Mouse (Mus musculus) stomach, embryonic 16.5 days (tissue): ENCODE measurements around the gene Oxld1. TPM values are rescaled to one million over a fixed set of nuclear protein-coding genes. Genes with fewer than 3 reads are reported as not detected.

Source experiments
- ATAC-seq: fragments of 200-750 bp; cut with Nextera tagmentation; 2 replicates; pipeline ENCODE4 v1.8.0; 2017; ENCODE audit warnings: moderate number of reproducible peaks, moderate TSS enrichment; ENCODE audit not compliant: insufficient read depth, low FRiP score
- H3K27ac ChIP-seq: fragments of 300-500 bp; sonication (generic); 2 replicates; pipeline ENCODE4 v1.5.1; 2014; ENCODE audit warnings: low read length
- H3K27me3 ChIP-seq: fragments of 300-500 bp; sonication (generic); 2 replicates; pipeline ENCODE4 v1.6.1; 2014; ENCODE audit warnings: low read length, control low read depth, mixed read lengths; ENCODE audit not compliant: control insufficient read depth, insufficient read depth
- H3K36me3 ChIP-seq: fragments of 300-500 bp; sonication (generic); 2 replicates; pipeline ENCODE4 v1.6.1; 2014; ENCODE audit warnings: low read length; ENCODE audit not compliant: control insufficient read depth, insufficient read depth
- H3K4me1 ChIP-seq: fragments of 300-500 bp; sonication (generic); 2 replicates; pipeline ENCODE4 v1.6.1; 2014; ENCODE audit warnings: low read length, control low read depth, mixed read lengths; ENCODE audit not compliant: control insufficient read depth, insufficient read depth
- H3K4me2 ChIP-seq: fragments of 300-500 bp; sonication (generic); 2 replicates; pipeline ENCODE4 v1.6.1; 2014; ENCODE audit warnings: low read depth, low read length, mixed read lengths
- H3K4me3 ChIP-seq: fragments of 300-500 bp; sonication (generic); replicated peaks from 2 replicates; pipeline ENCODE4 v1.5.1; 2014; ENCODE audit warnings: mild to moderate bottlenecking, low read length
- H3K9ac ChIP-seq: fragments of 300-500 bp; sonication (generic); 2 replicates; pipeline ENCODE4 v1.6.1; 2014; ENCODE audit warnings: low read length
- H3K9me3 ChIP-seq: fragments of 300-500 bp; sonication (generic); replicated peaks from 2 replicates; pipeline ENCODE4 v1.6.1; 2016; ENCODE audit warnings: low read length, control low read depth; ENCODE audit not compliant: control insufficient read depth
- WGBS: fragments of 180-500 bp; shearing (Covaris S2); extraction: QIAGEN DNeasy Blood & Tissue Kit; methylation state at CpG from one replicate; pipeline ENCODE4 v1.1.7; 2014; 5-methylcytosine and 5-hydroxymethylcytosine counted together
- polyA plus RNA-seq: library from polyadenylated mRNA; unstranded; fragments of >200 nt; fragmentation: Nextera tagmentation; extraction: Ambion mirVana; gene quantifications from 2 replicates; pipeline ENCODE4 v1.2.1, GENCODE M21; 2015

The Oxld1 gene
- polyA plus RNA-seq, 1 experiment from 2014 or later = 14.0 TPM

GRCm38 (mm10) chr11:120497436-120497835 is 39.6 kb upstream of the Oxld1 start:
- ATAC-seq = no peak
- WGBS = 92% methylated on average over 3 of the region's 3 CpGs
- Histone ChIP-seq H3K4me2 (no peak overlapping the region), H3K27me3 (no peaks in the 10 kb centered on the region), H3K4me1 (peaks cover 22% of the 10 kb centered on the region), H3K9ac (no peak overlapping the region), H3K27ac (no peak overlapping the region), H3K9me3 (no peaks in the 10 kb centered on the region), H3K4me3 (no peak overlapping the region), H3K36me3 (peaks cover 9% of the 10 kb centered on the region)

DNA sequence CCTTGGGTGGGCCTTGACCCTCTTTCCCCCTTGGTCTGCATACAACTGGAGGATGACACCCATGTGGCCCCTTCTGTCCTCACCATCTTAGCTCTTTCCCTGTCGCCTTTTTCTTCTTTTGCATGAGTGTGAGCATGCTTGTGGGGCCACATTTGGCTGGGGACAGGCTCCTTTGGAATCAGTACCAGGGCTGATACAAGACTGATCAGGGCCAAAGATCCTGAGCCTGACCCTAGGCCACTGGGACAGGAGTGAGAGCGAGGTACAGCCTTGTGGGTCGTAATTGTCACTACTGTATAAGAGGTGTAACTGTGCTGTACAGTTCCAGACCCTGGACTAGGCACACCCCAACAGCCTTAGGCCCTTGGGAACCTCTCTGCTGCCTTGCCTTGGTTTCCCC is 36.0 kb upstream of the Oxld1 start:
- Histone ChIP-seq H3K9ac (no peak overlapping the region), H3K4me2 (no peak overlapping the region), H3K4me1 (peaks cover 27% of the 10 kb centered on the region), H3K27me3 (no peaks in the 10 kb centered on the region), H3K9me3 (no peaks in the 10 kb centered on the region), H3K27ac (no peak overlapping the region), H3K4me3 (no peak overlapping the region), H3K36me3 (peaks cover 9% of the 10 kb centered on the region)
- WGBS = 82% methylated on average over 3 of the region's 3 CpGs
- ATAC-seq = no peak

DNA sequence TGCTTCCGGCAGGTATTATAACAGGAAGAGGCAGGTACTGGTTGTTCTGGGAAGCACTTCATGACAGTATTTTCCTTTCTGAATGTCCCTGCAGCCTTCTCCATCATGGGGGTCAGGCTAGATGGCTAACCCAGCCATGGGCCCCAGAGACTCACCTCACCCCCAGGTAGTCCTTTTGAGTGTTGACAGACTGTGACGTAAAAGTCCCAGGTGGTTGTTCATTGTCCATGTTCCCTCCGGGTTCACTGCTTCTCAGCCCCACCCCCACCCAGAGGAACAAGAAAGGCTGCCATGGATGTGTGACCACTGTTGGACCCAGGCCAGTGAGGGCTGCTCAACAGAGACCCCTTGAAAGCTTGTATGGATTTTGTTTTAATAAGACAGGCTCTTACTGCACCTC is 35.5 kb upstream of the Oxld1 start:
- Histone ChIP-seq H3K4me1 (peaks cover 27% of the 10 kb centered on the region), H3K4me2 (peak overlapping the region; percentile 89), H3K9me3 (no peaks in the 10 kb centered on the region), H3K27me3 (no peaks in the 10 kb centered on the region), H3K36me3 (peaks cover 12% of the 10 kb centered on the region), H3K27ac (peak overlapping the region; percentile 89), H3K9ac (peak overlapping the region; percentile 88), H3K4me3 (peak overlapping the region; percentile 96)
- no peak for ATAC-seq
- 47% methylated on average over 3 of the region's 3 CpGs for WGBS

GRCm38 (mm10) chr11:120492878-120493203 is 35.0 kb upstream of the Oxld1 start:
- no peak for ATAC-seq
- Histone ChIP-seq H3K27ac (peak overlapping the region; percentile 89), H3K4me3 (peak overlapping the region; percentile 96), H3K4me2 (peak overlapping the region; percentile 89), H3K36me3 (peaks cover 12% of the 10 kb centered on the region), H3K9ac (peak overlapping the region; percentile 88), H3K4me1 (peaks cover 27% of the 10 kb centered on the region), H3K27me3 (no peaks in the 10 kb centered on the region), H3K9me3 (no peaks in the 10 kb centered on the region)
- 21% methylated on average over 3 of the region's 3 CpGs for WGBS

DNA sequence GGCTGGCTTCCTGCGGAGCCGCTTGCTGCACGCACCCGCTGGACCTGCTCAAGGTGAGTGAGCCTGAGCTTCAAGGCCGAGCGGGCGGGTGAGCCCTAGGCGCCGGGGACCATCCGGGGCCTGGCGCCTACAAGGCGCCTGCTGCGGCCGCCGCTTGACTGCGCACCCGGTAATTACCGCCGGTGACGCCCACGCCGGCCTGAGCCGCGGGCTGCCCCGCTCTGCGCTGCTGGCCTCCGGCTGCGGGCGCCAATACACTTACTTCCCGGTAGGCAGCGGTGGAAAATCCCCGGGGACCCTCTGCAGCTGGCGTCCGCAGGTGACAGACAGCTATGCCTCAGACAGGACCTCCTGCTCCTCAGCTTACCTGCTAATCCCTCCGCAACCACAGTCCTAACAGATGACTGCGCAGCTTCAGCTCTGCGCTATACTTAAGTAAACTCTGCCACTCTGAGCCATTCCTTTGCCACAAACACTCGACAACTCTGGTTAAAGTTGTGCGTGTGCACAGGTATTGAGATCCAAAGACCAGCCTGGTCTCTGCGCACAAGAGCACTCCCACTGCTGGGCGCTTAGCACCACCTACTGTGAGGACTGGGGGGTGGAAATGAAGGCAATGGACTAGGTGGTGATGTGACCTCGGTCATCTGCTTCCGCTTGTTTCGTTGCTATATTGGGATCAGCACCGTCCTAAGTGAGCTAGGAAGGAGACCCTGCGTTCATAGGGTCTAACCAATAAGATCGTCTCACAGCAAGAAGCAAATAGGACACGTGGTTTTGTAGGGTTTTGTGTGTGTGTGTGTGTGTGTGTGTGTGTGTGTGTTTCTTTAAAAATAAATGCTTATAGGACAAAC is 34.4 kb upstream of the Oxld1 start:
- ATAC-seq = peak; percentile 8; the same call in 1 of the 2 replicates
- Histone ChIP-seq H3K9me3 (no peaks in the 10 kb centered on the region), H3K36me3 (peaks cover 18% of the 10 kb centered on the region), H3K9ac (peak overlapping the region; percentile 88), H3K27ac (peak overlapping the region; percentile 89), H3K4me3 (peak overlapping the region; percentile 96), H3K27me3 (no peaks in the 10 kb centered on the region), H3K4me2 (peak overlapping the region; percentile 89), H3K4me1 (peaks cover 27% of the 10 kb centered on the region)
- under 1% methylated on average over 48 of the region's 48 CpGs for WGBS

DNA sequence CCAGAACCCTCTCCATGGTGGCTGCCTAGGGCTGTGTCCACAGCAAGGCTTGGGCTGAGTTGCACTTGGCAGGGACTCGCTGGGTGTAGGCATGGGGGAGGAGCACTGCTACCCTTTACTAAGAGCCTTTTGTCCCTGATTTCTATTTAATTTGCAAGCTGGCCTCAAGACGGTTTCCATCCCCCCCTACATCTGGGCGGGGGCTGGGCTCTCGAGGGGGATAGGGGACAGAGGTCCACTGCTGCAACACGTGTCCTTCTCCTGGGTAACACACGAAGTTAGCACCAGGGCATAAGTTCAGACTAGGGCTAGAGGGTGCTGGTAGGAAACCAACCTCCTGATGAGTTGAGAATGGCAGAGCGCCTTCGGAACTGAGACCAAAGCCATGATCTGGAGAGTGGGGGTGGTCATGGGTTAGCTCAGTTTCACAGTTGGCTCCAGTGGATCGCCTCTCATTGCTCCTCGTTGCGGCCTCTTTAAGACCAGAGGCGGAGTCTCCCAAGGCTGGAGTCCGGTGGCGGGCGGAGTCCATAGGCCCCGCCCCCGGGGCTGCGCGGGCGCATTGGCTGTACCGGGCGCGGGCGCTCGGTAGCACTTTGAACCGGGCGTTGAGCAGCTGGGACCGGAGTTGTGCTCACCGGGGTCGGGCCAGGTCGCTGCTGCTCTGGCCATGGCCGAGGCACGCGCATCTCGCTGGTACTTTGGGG is 33.6 kb upstream of the Oxld1 start, which contains the start of gene Slc25a10:
Gene Slc25a10, plus strand, starts transcription at position 524 of the 707 bp plus-strand sequence.
- H3K27ac ChIP-seq = peak within 1 kb of the TSS; percentile 89
- H3K4me1 ChIP-seq = peaks cover 27% of the 10 kb centered on the region
- no peaks in the 10 kb centered on the region for H3K9me3 ChIP-seq
- H3K9ac ChIP-seq = peak within 1 kb of the TSS; percentile 88
- peak within 1 kb of the TSS; percentile 96 for H3K4me3 ChIP-seq
- peak; percentile 91 for ATAC-seq
- H3K36me3 ChIP-seq = peaks cover 19% of the 10 kb centered on the region
- under 1% methylated on average over 35 of the region's 35 CpGs for WGBS
- H3K4me2 ChIP-seq = peak within 1 kb of the TSS; percentile 89
- no peaks in the 10 kb centered on the region for H3K27me3 ChIP-seq

GRCm38 (mm10) chr11:120490291-120491046 is 32.6 kb upstream of the Oxld1 start:
- 31% methylated on average over 4 of the region's 4 CpGs for WGBS
- H3K9ac ChIP-seq = peak overlapping the region; percentile 88; the same call in 1 of the 2 replicates
- H3K27ac ChIP-seq = peak overlapping the region; percentile 89
- H3K4me1 ChIP-seq = peaks cover 32% of the 10 kb centered on the region
- peaks cover 18% of the 10 kb centered on the region for H3K36me3 ChIP-seq
- no peaks in the 10 kb centered on the region for H3K27me3 ChIP-seq
- no peak for ATAC-seq
- peak overlapping the region; percentile 96; the same call in 1 of the 2 replicates for H3K4me3 ChIP-seq
- peak overlapping the region; percentile 89 for H3K4me2 ChIP-seq
- H3K9me3 ChIP-seq = no peaks in the 10 kb centered on the region

- no peaks in the 10 kb centered on the region for H3K27me3 ChIP-seq
- peak; percentile 35; the same call in 1 of the 2 replicates for ATAC-seq
- H3K4me1 ChIP-seq = peaks cover 36% of the 10 kb centered on the region
- H3K4me2 ChIP-seq = no peak overlapping the region
- H3K27ac ChIP-seq = peak overlapping the region; percentile 54
- H3K9me3 ChIP-seq = no peaks in the 10 kb centered on the region
- H3K4me3 ChIP-seq = no peak overlapping the region
- H3K9ac ChIP-seq = 0 out of 2 replicates have a peak overlapping the region, but pooled peaks have one; percentile 2
- H3K36me3 ChIP-seq = peaks cover 10% of the 10 kb centered on the region; the same call in 1 of the 2 replicates
- WGBS = 52% methylated on average over 4 of the region's 4 CpGs
Observed at GRCm38 (mm10) chr11:120489054-120489761, 31.3 kb upstream of the Oxld1 start.
